Mouse (Mus musculus) neutrophil, adult 5-6 weeks (primary cell): ENCODE measurements around the gene Atxn10. TPM values are rescaled to one million over a fixed set of nuclear protein-coding genes. Genes with fewer than 3 reads are reported as not detected.

Source experiments
- ATAC-seq: fragments of 151-379, 151-347 bp; 2 replicates; pipeline ENCODE4 v1.8.0; 2017; ENCODE audit warnings: mild to moderate bottlenecking, moderate TSS enrichment; ENCODE audit not compliant: insufficient number of reproducible peaks, poor library complexity, low FRiP score, severe bottlenecking; ENCODE audit errors: extremely low read depth
- total RNA-seq: library from RNA; stranded (forward); fragments of 200-1000 nt; gene quantifications from 2 replicates; pipeline ENCODE4 v1.2.3, GENCODE M21; 2017

Atxn10 gene
- total RNA-seq, 1 experiment from 2014 or later, result 54.6 TPM

GRCm38 (mm10) chr15:85505118-85505925 lies 169.3 kb downstream of the Atxn10 start:
- ATAC-seq, result no peak

GRCm38 (mm10) chr15:85506680-85507079 lies 170.6 kb downstream of the Atxn10 start:
- no peak for ATAC-seq

GRCm38 (mm10) chr15:85507370-85508014 lies 171.4 kb downstream of the Atxn10 start:
- no peak for ATAC-seq

Other genes with a start within 250 kb of the Atxn10 start
- not detected in 2 replicates for gene Smc1b, start 204.3 kb upstream of the Atxn10 start, total RNA-seq
- gene Ribc2, start 204.2 kb upstream of the Atxn10 start, total RNA-seq, result not detected in 2 replicates
- not detected in 2 replicates for gene Fbln1, start 130.3 kb upstream of the Atxn10 start, total RNA-seq
- not detected in 2 replicates for gene 7530416G11Rik, start 167.0 kb downstream of the Atxn10 start, total RNA-seq
- not detected in 2 replicates for gene Wnt7b, start 246.2 kb downstream of the Atxn10 start, total RNA-seq